Mouse (Mus musculus): ENCODE results near the gene Veph1.
A peak's percentile ranks its signal among the peaks of the same experiment; 100 is the strongest.

Gene Veph1

DNA sequence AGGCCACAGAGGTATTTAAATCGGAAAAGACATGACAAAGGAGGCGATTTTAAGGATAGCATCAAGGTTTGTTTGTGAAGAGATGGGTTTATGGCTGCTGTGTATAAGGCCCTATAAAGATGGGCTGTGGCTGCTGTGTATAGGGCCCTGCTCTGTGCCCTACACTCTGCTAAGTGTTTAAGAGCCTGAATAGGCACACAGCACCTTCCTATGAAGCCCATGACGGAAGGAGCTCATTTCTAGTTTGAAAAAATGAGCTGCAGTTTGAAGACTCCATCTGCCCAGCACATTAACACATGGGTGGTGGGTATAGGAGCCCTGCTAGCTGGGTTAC is 194.1 kb downstream of the Veph1 start:
- no peak for DNase-seq (ENCODE audit: low read depth, low spot score)

DNA sequence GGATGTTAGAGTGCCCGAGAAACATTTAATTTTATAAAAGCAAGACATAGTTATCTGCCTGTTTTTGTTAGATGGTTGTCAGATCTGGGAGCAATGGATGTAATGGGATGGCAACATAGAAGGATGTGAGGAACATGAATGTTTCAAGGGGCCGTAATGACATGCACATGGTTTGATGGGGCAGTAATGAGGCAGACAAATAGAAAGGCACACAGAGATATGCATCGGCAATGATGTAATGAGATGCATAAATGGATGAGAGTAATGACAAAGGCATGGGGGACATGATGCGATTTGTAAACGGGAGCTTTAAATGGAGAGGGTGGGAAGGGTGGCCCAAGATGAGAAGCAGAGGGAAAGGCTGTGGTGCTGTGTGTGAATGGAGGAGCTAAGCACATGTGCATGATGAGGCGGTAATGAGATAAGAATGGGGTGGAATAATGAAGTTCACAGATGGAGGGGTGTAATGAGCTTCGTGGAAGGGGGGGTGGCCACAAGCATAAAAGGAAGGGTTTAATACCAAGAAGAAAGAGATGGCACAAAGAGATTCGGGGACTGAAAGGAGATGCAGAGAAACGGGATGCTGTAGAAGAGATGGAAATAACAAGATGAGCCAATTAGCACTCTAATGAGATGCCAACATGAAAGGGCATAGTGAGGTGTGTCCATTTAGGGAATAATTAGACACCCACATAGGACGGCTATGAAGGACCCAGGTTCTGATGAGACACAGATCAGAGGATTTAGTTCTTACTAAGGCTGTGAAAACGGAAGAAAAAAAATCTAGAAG is 194.6 kb downstream of the Veph1 start:
- no peak for DNase-seq (ENCODE audit: low read depth, low spot score)

DNA sequence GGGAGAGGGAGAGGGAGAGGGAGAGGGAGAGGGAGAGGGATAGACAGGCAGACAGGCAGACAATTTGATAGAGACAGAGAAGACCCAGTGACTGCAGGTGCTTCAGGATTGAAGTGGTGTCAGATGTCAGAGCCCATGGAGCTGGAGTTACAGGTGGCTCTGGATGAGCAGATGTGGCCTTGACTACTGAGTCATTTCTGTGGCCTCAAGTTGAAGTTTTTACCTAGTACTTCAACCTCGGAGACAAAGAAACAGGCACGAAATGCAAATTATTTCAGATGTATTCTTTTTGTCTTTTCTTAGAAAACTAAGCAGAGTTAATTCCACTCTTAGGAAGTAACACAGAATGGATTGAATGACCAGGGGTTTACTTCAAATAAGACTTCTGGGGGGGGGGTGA is 195.6 kb downstream of the Veph1 start:
- no peak for DNase-seq (ENCODE audit: low read depth, low spot score)

DNA sequence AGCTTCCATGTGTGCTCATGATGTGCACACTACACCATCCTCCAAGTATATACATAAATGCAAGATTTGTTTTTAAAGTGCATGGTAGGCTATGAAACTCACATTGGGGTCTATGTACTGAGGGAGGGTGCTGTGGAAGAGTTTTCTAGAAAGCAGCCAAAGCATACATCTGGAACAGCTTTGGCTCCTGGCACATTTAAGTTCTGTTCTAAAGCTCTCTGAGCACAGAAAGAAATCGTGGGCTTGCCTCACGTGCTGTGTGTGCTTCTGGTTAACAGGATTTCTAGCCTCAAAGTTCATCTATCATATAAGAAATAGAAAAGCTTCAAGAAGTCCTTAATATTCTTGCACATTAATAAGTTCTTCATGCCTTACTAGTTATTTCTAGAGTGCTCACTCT is 204.9 kb downstream of the Veph1 start:
- no peak for DNase-seq (ENCODE audit: low read depth, low spot score)

DNA sequence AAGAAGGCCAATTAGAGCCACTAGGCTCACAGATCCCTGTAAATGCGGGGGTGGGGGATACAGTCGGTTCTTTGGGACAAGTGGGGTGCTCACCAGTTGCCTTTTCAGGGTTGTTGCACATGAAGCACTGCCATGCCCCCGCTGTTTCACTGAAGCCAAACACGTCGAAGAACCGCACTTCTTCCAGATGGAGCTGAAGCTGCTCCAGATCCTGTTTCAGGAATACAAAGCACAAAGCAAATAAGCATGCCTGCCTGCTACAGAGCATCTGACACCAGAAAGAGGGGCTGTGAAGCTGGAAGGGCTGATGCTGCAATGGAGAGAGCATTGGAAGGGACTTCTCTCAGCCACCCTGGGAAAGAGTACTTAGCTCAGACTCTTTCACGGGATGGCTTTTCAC is 209.0 kb downstream of the Veph1 start:
- DNase-seq (ENCODE audit: low read depth, low spot score) = no peak

DNA sequence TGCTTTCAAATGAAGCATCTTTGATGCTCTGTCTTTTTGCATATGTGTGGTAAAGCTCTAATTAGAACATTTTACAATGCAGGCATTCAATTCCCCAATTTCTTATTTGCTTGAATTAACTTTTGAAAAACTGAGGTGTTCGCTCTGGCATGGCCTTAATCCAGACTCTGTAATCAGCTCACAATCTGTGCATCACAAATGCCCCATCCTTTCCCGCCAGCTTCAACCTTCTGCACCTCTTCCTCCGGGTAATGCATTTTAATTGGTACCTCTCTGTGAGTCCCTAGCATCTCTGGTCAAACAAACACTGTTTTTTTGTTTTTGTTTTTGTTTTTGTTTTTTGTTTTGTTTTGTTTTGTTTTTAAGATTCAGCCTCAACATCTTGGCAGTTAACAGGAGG is 212.8 kb downstream of the Veph1 start:
- no peak for DNase-seq (ENCODE audit: low read depth, low spot score)

DNA sequence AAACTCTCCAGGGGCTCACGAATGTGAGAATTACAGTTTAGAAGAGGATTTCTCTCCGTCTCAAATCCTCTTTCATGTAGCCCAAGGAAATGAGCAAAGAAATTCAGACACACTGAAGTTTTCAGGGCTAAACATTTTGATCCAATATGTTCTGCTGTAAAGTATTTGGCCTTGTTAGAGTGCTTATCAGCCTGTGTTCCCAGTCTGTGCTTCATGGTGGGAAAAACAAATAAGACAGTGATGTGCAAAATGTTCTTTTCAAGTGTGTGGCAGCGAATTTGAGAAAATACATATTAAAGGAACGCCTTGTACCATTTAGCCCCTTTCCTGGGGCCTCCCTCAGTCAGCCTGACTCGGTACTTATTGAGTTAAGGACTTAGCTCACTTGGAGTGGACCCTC is 213.2 kb downstream of the Veph1 start:
- no peak for DNase-seq (ENCODE audit: low read depth, low spot score)

DNA sequence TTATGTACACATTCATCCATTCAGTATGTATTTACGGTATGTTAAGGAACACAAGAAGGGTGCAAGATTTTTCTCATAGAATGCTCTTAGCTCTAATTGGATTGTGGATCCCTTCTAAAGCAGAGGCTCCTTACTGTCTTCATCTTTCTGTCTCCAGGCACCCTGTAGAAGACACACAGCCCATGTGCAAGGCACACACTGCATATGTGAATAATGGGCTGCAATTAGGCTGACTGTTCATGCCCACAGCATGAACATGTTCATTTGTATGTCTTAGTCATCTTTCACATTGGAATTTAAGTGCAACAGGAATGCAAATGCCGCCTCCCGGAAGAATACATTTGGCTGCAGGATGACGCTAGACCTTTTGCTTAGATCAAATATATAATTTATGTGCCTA is 213.7 kb downstream of the Veph1 start:
- DNase-seq (ENCODE audit: low read depth, low spot score) = no peak

DNA sequence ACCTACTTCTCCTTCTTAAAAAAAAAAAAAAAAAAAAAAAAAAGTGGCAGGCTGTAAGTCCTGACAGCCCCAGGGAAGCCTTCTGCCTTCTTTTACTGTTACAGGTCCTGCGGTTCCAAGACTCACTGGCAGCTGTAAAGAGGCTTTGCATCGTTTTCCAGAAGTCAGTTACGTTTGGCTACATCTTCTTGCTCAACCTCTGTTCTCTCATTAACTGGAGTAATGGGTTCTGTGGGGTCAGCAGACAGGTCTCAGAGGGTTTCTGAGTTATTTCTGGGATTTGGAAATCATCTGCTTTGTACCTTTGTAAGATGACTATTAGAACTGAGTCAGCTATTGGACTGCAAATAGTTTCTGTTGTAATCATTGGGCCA is 215.3 kb downstream of the Veph1 start:
- no peak for DNase-seq (ENCODE audit: low read depth, low spot score)

DNA sequence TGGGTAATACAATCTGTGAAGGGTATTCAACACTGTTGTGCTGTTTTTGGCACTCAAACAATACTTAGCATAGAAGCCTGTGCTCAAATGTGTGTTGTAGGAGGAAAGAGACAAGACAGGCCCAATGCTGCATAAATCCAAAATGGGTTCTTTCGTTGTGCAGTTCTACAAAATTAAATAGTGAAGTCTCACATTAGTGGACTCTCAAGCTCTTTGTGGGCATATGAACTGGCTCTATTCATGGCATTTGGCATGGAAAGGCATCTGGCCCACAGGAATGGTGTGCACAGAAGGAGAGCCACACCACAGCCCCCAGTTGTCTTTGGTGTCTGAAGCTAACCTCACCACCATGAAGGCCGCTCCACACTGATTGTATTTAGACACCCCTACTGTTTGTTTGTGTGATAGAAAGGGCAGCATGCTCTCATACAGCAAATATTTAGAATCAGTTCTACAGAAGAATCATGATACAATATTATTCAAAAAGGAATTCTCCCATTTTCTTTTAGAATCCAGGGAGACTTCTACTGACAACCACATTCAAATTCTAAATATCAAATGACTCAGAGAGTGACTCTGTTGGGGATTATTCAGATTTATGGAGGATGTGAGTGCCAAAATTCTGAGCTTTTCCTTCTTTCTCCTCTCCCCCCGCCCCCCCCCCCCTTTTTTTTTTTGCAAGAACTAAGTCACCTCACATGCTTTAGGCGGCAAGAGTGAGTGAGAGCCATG is 215.8 kb downstream of the Veph1 start:
- DNase-seq (ENCODE audit: low read depth, low spot score) = no peak

DNA sequence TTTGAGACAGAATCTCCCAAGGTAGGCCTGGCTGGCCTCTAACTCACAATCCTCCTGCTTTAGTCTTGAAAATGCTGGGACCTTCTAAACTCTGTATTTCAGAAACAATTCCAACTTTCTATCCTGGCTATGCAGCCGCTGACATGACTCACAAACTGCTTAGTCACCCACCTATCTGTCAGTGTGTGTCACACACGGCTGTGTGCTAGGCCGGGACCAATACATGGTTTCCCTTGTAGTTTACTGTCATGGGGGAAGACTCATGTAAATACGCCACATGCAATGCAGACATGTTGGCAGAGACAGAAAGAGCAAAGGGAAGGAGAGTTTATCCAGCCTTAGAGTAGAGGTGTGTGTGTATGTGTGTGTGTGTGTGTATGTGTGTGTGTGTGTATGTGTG is 216.8 kb downstream of the Veph1 start:
- DNase-seq (ENCODE audit: low read depth, low spot score) = no peak

DNA sequence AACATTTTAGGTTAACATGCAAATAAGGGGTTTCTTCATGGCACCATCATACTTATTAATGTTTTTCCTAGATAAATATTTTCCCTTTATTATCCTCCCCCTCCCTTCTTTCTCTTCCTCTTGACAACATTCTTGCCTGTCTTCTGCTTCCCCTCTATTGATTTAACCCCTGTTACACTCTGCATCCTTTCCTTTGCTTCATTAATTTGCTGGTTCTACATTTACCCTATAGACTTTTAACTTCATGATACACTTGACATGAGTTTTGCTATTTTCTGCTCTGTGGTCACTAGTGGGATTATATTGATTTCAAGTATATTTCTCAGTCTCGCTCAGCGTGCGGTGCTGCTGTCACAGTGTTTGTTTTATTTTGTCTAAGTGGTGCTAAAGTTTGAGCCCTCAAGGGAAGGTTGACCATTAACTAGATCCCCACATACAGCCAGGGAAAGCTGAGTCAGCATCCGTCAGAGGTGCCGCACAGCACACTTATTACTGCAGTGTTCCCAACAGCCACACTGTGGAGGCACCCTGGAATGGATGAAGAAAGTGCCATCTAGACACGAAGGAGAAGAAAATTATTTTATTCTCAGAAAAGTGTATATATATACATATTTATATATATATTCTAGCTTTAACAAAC is 217.6 kb downstream of the Veph1 start:
- DNase-seq (ENCODE audit: low read depth, low spot score) = no peak

DNA sequence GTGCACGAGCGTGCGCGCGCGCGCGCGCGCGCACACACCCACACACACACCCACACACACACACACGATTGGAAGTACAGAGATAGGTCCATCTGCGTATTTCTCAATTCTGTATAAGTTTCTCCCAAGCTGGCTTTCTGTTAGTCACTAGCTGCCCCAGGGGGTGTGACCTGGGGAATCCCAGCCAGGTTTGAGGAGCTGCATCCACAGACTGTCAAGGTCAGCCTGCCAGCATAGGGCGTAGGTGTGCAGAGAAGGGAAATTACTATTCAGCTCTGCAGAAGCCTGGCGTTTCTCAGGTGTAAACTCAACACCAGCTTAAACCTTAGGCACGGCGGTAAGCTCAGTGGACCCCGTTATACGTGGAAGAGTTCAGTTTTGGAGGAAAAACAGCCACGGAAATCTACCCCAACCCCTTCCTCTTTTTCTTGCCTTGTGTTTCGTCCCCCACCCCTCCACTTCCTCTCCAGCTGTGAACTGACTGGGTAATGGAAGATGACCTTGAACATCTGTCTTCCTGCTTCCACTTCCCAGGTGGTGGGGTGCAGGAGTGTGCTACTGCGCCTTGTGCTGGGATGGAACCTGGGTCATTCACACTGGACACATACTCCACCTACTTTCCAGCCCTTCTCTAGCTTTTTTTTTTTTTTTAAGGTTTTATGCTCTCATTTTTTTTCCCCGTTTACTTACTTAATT is 218.5 kb downstream of the Veph1 start:
- peak; percentile 89 for DNase-seq (ENCODE audit: low read depth, low spot score)

DNA sequence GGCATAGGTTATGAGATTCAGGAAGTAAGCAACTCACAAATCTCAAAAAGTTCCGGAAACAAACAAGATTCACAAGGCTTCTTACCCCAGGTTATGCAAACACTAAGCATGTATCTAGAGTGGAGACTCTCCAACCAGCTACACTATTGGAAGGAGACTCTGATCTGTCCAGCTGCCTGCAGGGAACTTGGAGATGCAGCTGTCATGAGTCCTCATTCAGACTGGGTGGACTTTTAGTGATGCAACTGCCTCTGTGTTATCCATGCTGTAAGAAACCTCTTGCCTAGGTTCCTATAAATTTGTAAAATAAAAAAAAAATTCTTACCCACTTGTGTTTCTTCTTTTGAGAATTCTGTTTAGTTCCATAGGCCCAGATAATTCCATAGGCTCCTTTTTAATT is 226.4 kb downstream of the Veph1 start:
- no peak for DNase-seq (ENCODE audit: low read depth, low spot score)

DNA sequence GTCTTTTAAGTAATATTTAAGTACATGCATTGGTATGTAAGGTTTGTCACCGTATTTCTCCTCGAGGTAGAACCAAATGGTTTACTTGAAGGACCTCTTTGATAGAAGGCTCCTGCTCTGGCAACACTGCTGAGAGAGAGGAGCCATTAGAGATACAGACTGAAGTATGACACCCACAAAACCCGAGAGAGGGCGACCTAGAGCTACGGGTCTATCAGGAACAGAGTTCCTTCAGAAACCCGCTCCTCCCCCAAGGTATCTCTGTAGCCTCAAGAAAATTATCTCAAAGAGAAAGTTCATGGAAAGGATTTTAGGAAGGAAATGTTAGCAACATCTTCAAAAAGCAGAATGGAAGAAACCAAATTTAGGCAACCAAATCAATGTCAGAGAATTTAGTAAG is 232.8 kb downstream of the Veph1 start:
- peak; percentile 41 for DNase-seq (ENCODE audit: low read depth, low spot score)

DNA sequence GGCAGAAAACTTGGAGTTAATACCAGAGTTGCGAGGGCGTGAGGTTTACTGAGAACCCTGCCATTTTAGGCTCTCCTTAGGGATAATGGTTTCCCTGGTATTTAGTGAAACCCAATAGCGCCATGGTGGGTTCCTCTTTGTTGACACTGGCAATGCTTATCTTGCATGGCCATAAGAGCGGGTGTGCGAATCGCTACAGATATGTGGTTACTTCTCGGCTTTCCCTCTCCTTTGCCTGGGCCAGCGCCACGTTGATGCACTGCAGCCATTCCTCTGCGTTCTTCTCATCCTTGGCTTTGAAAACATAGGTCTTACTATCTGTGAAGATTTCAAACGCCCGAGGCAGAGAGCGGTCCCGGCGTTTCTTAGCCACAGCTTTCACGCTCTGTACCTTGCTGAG is 239.7 kb downstream of the Veph1 start:
- no peak for DNase-seq (ENCODE audit: low read depth, low spot score)

DNA sequence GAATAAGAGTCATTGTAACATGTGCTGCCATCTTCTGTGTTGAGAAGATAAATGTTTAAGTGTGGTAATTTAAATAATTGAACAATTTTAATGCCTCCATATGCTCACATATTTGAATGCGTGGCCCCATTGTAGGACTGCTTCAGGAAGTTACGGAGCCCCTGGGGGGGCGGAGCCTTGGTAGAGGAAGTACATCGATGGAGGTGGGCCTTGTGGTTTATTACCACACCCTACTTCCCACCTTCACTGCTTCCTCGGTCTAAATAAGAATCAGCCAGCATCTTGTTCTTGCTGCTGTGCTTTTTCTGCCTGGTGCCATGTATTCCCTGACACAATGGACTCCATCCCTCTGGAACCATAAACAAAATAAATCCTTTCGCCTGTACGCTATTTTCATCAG is 241.0 kb downstream of the Veph1 start:
- DNase-seq (ENCODE audit: low read depth, low spot score) = no peak

DNA sequence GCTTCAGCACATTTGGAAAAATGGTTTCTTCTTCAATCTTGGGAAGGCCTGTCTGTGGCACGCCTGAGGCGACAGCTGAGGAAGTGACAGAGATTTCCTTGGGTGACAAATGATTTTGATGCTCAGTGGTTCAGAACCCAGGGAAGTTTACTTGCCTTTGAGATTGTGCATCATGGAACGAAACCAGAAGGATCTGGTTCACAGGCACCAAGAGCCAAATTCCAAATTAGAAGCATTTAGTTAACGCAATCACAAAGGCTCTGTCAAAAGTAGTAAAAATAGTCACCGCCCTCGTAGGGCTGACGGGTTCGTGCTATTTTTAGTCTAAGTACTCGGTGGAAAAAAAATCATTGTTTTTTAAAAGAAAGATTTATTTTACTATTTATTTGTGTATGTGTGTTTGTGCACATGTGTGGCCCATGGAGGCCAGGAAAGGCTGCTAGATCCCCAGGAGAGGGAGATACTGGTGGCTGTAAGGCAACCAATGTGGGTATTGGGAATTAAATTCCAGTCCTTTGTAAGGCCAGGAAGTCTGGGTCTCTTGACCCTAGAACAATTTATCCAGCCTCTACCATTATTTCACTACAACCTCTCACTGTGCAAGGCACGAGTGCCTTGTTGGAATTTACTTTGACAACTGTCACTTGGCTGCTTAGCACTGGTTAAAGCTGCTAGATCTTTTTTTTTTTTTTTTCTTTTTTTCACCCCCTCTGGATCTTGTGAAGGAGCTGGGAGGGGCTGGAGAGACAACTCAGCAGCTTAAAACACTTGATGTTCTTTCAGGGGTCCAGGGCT is 246.3 kb downstream of the Veph1 start:
- no peak for DNase-seq (ENCODE audit: low read depth, low spot score)

DNA sequence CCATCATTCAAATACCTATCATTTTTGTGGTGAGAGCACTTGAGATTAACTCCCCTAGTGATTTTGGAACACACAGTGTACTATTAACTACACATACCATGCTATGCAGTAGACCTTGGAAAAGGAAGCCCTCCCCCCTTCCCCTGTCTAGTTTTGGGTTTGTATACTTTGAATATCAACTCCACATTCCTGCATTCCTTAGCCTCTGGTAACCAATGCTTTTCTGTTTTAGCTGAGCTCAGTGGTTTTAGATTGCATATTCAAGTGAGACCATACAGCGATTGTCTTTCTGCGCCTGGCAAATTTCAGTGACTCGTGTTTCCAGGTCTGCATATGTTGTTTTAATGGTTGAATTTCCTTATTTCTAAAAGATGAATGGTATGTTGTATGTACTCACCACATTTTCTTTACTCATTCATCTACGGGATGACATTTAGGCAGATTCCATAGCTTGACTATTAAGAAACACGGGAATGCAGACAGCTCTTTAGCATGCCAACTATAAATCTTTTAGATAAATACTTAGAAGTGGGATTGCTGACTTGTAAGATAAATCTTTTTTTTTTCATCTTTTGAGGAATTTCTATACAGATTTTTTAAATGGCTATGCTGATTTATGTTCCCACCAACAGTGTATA is 255.7 kb downstream of the Veph1 start:
- no peak for DNase-seq (ENCODE audit: low read depth, low spot score)

DNA sequence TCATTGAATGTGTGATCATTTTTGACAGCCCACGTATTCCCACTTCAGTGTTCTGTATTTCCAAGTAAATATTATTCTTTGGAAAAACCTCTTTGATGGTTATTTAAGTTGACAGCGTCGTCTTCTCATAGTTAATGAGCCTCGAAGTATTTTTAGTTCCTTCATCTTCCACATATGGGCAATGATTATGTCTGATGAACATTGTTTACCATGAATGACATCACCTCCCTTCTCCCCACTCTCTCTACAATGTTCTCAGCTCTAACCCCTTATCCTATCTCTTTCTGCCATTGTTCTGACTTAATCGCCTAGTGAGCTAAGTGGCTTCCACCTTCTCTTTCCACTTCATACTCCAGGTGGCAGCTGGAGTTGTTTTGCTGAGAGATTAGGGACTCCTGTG is 261.4 kb downstream of the Veph1 start:
- DNase-seq (ENCODE audit: low read depth, low spot score) = no peak

DNA sequence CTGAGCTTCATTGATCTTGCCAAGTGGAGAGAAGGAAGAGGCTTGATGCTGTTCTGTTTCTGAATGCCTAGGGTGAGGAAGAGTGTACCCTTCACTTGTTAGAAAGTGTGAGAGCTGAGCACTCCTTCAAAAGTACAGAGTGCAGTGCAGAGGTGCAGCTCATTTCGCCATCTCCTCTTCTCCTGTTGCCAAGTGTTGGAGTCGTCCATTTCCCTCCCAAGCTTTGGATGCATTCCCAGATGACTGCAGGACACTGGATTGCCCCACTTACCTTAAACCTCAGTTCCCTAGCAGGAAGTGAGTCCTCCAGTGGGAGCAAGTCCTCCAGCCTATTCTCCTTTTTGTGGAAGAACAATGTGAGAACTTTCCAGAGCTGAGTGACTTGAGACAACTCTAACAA is 263.3 kb downstream of the Veph1 start:
- no peak for DNase-seq (ENCODE audit: low read depth, low spot score)
